Mouse (Mus musculus) heart, adult 2 months (tissue): ENCODE data around the gene Cldn3. TPM values are rescaled to one million over a fixed set of nuclear protein-coding genes. Genes with fewer than 3 reads are reported as not detected.

Experiments used
- DNase-seq, 2 experiments: peaks; one replicate each; pipeline ENCODE4 v3.0.0; 2021
- H3K27ac ChIP-seq: fragments of 200-600 bp; 2 replicates; pipeline ENCODE4 v1.8.1; 2022
- H3K27me3 ChIP-seq: fragments of 200-500 bp; 2 replicates; pipeline ENCODE4 v1.6.1; 2012; ENCODE audit warnings: mild to moderate bottlenecking, low read length, inconsistent platforms, mixed read lengths; ENCODE audit not compliant: control insufficient read depth, insufficient read depth
- H3K36me3 ChIP-seq: fragments of 200-500 bp; 2 replicates; pipeline ENCODE4 v1.6.1; 2012; ENCODE audit warnings: low read length, inconsistent platforms; ENCODE audit not compliant: control insufficient read depth, insufficient read depth
- H3K4me1 ChIP-seq: fragments of 200-500 bp; 2 replicates; pipeline ENCODE4 v1.6.1; 2011; ENCODE audit warnings: low read length; ENCODE audit not compliant: control insufficient read depth, insufficient read depth
- H3K4me3 ChIP-seq: fragments of 200-600 bp; 2 replicates; pipeline ENCODE4 v1.8.1; 2022
- H3K79me2 ChIP-seq: fragments of 200-500 bp; replicated peaks from 2 replicates; pipeline ENCODE4 v1.6.1; 2012; ENCODE audit warnings: mild to moderate bottlenecking, inconsistent platforms, low read length, moderate library complexity, mixed read lengths; ENCODE audit not compliant: control insufficient read depth, insufficient read depth
- H3K9ac ChIP-seq: fragments of 200-500 bp; 2 replicates; pipeline ENCODE4 v1.6.1; 2012; ENCODE audit warnings: low read depth, mild to moderate bottlenecking, control low read depth, inconsistent platforms, low read length, mixed read lengths
- CTCF ChIP-seq: fragments of 200-600 bp; IDR thresholded peaks from 2 replicates; pipeline ENCODE4 v1.8.1; 2022; ENCODE audit warnings: antibody characterized with exemption, mild to moderate bottlenecking, moderate library complexity
- EP300 ChIP-seq: fragments of 200-500 bp; IDR thresholded peaks from 2 replicates; pipeline ENCODE4 v1.6.1; 2011; ENCODE audit warnings: low read depth, low read length, control low read depth; ENCODE audit not compliant: insufficient read depth
- POLR2A ChIP-seq: fragments of 200-500 bp; IDR thresholded peaks from 2 replicates; pipeline ENCODE4 v1.6.1; 2011; ENCODE audit warnings: mild to moderate bottlenecking, low read depth, low read length, control low read depth; ENCODE audit not compliant: insufficient read depth
- WGBS: fragments of 180-500 bp; shearing (Covaris S2); methylation state at CpG from one replicate; pipeline ENCODE4 v1.1.7; 2018; 5-methylcytosine and 5-hydroxymethylcytosine counted together
- intact Hi-C: fragments of 180-260 bp; cut with DNase I; formaldehyde crosslinking; loops from one replicate; pipeline ENCODE4 v1.15.1; 2025
- polyA plus RNA-seq: library from polyadenylated mRNA; depleted of rRNA; stranded (reverse); fragments of >200 nt; gene quantifications from 2 replicates; pipeline ENCODE4 v1.2.3, GENCODE M21; 2012
- total RNA-seq, 2 experiments: library from RNA; stranded (reverse); gene quantifications; 2 replicates each; pipeline ENCODE4 v1.2.3; 2021

Cldn3 gene
- total and polyA plus RNA-seq, 3 experiments: 0.26 to 6.8 TPM; not detected in 1

DNA sequence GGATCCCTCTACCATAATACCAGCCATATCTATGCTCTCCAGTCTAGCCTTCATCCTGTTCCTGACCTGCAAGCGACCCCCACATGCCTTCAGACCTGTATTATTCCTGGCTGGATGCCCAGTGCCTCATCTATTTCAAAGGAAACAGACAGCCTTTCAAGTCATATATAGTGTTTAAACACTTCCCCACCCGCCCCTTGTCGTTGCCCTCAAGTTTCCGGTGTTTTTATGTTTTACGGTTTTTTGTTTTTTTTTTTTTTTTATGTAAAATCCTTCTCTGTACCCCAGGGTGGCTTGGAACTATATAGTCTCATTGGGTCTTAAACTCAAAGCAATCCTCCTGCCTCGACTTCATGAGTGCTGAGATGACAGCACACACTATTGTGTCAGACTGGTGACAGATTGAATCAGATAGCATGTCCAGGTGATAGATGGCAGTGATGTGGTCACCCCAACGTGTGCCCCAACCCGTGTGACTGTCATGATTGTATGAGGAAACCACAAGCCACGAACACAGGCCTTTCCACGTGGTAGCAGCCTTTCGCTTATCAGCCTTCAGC lies 38.7 kb downstream of the Cldn3 start:
- H3K4me1 ChIP-seq: peaks cover 8% of the 10 kb centered on the region
- TF ChIP-seq POLR2A (no peak), EP300 (no peak), CTCF (no peak)
- H3K36me3 ChIP-seq: no peaks in the 10 kb centered on the region
- no peak overlapping the region for H3K9ac ChIP-seq
- H3K4me3 ChIP-seq: no peak overlapping the region; the same call in 1 of the 2 replicates
- H3K79me2 ChIP-seq: no peaks in the 10 kb centered on the region
- no peaks in the 10 kb centered on the region for H3K27me3 ChIP-seq
- H3K27ac ChIP-seq: no peak overlapping the region
- no peak for DNase-seq
- WGBS: 47% methylated on average over 11 of the region's 11 CpGs
- intact Hi-C loops: loop anchor here (5.0 kb wide), 1 partner anchor 38 kb away; the partner anchor contains the start of genes Bud23 and Dnajc30

GRCm38 (mm10) chr5:135025899-135026298 lies 39.9 kb downstream of the Cldn3 start:
- intact Hi-C loops: no loop called here
- TF ChIP-seq POLR2A (no peak), CTCF (no peak)
- no peaks in the 10 kb centered on the region for H3K27me3 ChIP-seq
- H3K4me1 ChIP-seq: peaks cover 8% of the 10 kb centered on the region
- no peak for DNase-seq
- H3K9ac ChIP-seq: no peak overlapping the region
- no peak overlapping the region for H3K4me3 ChIP-seq
- 46% methylated on average over 7 of the region's 7 CpGs for WGBS
- H3K79me2 ChIP-seq: no peaks in the 10 kb centered on the region
- H3K36me3 ChIP-seq: no peaks in the 10 kb centered on the region
- H3K27ac ChIP-seq: no peak overlapping the region

- DNase-seq: peak; percentile 63
- Histone ChIP-seq H3K4me3 (no peak overlapping the region), H3K79me2 (no peaks in the 10 kb centered on the region), H3K36me3 (no peaks in the 10 kb centered on the region), H3K9ac (no peak overlapping the region), H3K27me3 (no peaks in the 10 kb centered on the region), H3K4me1 (peaks cover 8% of the 10 kb centered on the region), H3K27ac (no peak overlapping the region)
- intact Hi-C loops: no loop called here
- WGBS: 29% methylated on average over 18 of the region's 18 CpGs
- TF ChIP-seq POLR2A: no peak
- TF ChIP-seq EP300: no peak
- no peak for TF ChIP-seq CTCF
These were observed 43.2 kb downstream of the Cldn3 start for GRCm38 (mm10) chr5:135029007-135029854.

DNA sequence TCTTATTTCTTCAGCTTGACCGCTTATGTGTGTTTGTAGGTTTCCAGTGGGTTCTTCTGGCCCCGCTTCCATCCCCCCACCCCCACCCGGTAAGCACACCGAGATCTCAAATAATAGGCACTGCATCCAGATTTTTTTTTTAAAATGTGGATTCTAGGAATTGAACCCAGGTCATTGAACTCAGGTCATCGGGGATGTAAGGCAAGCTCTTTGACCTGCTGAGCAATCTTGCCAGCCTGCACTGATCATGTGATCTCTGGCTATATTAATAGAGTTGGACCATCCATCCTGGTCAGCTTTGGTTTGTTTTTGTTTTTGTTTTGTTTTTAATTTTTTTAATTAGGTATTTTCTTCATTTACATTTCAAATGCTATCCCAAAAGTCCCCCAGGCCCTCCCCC lies 46.6 kb downstream of the Cldn3 start:
- no peak for DNase-seq
- H3K27ac ChIP-seq: no peak overlapping the region
- no peaks in the 10 kb centered on the region for H3K27me3 ChIP-seq
- intact Hi-C loops: no loop called here
- no peaks in the 10 kb centered on the region for H3K36me3 ChIP-seq
- no peak for TF ChIP-seq EP300
- TF ChIP-seq POLR2A: no peak
- TF ChIP-seq CTCF: no peak
- H3K4me1 ChIP-seq: peaks cover 5% of the 10 kb centered on the region
- no peaks in the 10 kb centered on the region for H3K79me2 ChIP-seq
- H3K4me3 ChIP-seq: no peak overlapping the region
- H3K9ac ChIP-seq: no peak overlapping the region
- 83% methylated on average over 5 of the region's 5 CpGs for WGBS

- H3K9ac ChIP-seq: no peak overlapping the region
- H3K4me3 ChIP-seq: no peak overlapping the region
- intact Hi-C loops: no loop called here
- H3K79me2 ChIP-seq: no peaks in the 10 kb centered on the region
- H3K4me1 ChIP-seq: no peaks in the 10 kb centered on the region
- H3K27me3 ChIP-seq: no peaks in the 10 kb centered on the region
- TF ChIP-seq POLR2A: no peak
- TF ChIP-seq CTCF: peak; percentile 61
- no peak for TF ChIP-seq EP300
- no peaks in the 10 kb centered on the region for H3K36me3 ChIP-seq
- DNase-seq: no peak
- 94% methylated on average over 2 of the region's 2 CpGs for WGBS
- H3K27ac ChIP-seq: no peak overlapping the region
These were observed 48.6 kb downstream of the Cldn3 start for GRCm38 (mm10) chr5:135034593-135034992.
